Mouse (Mus musculus) ES-Bruce4 (cell line): Measurements from ENCODE around the gene Prr15l.

Source experiments
- CTCF ChIP-seq: IDR thresholded peaks from one replicate; pipeline ENCODE4 v1.8.1; 2011; ENCODE audit warnings: low read depth, low read length
- POLR2A ChIP-seq: IDR thresholded peaks from one replicate; pipeline ENCODE4 v1.8.1; 2011; ENCODE audit warnings: low read length; ENCODE audit not compliant: insufficient read depth

- no peak for TF ChIP-seq CTCF
- TF ChIP-seq POLR2A, result no peak
Observed at GRCm38 (mm10) chr11:96976911-96977591, 49.1 kb downstream of the Prr15l start.
